Mouse (Mus musculus): Measurements from ENCODE around the gene Gm45521. TPM values are rescaled to one million over a fixed set of nuclear protein-coding genes. Genes with fewer than 3 reads are reported as not detected.
"Not testable (repeated sequence)": the region's sequence is repeated elsewhere in the genome, so short reads cannot be mapped to it uniquely, and the experiment has no call there.

The Gm45521 gene
- polyA plus RNA-seq, 1 experiment, result not detected

- TF ChIP-seq POLR2A (IDR thresholded peaks at IDR 0.05; ENCODE audit: control insufficient read depth, extremely low read depth, insufficient read depth, low read length, poor library complexity), result no peak
- WGBS, result 96% methylated on average over 5 of the region's 5 CpGs
- Histone ChIP-seq H3K4me1 (replicated peaks; ENCODE audit: control insufficient read depth, insufficient read depth, low read length) (peaks cover 15% of the 10 kb centered on the region), H3K27me3 (ENCODE audit: control insufficient read depth, insufficient read depth, low read length) (no peaks in the 10 kb centered on the region; the same call in 1 of the 2 replicates), H3K36me3 (ENCODE audit: control insufficient read depth, insufficient read depth, low read length) (no peaks in the 10 kb centered on the region), H3K4me3 (ENCODE audit: control insufficient read depth, insufficient read depth, low read length) (no peak overlapping the region), H3K27ac (ENCODE audit: control insufficient read depth, insufficient read depth, low read length) (no peak overlapping the region)
- no peak for DNase-seq
Measured at GRCm38 (mm10) chr14:8000247-8000646, 43.2 kb downstream of the Gm45521 start.

- Histone ChIP-seq H3K36me3 (ENCODE audit: control insufficient read depth, insufficient read depth, low read length) (no peaks in the 10 kb centered on the region), H3K27me3 (ENCODE audit: control insufficient read depth, insufficient read depth, low read length) (no peaks in the 10 kb centered on the region; the same call in 1 of the 2 replicates), H3K27ac (ENCODE audit: control insufficient read depth, insufficient read depth, low read length) (no peak overlapping the region), H3K4me1 (replicated peaks; ENCODE audit: control insufficient read depth, insufficient read depth, low read length) (peaks cover 15% of the 10 kb centered on the region), H3K4me3 (ENCODE audit: control insufficient read depth, insufficient read depth, low read length) (no peak overlapping the region)
- WGBS, result 63% methylated on average over 17 of the region's 17 CpGs
- TF ChIP-seq CTCF (IDR thresholded peaks at IDR 0.05; ENCODE audit: borderline replicate concordance, control insufficient read depth, extremely low read depth, insufficient read depth, low read length, poor library complexity) (no peak), POLR2A (IDR thresholded peaks at IDR 0.05; ENCODE audit: control insufficient read depth, extremely low read depth, insufficient read depth, low read length, poor library complexity) (no peak)
- no peak for DNase-seq
Measured at GRCm38 (mm10) chr14:8000831-8001685, 44.0 kb downstream of the Gm45521 start.

GRCm38 (mm10) chr14:8002432-8003092 lies 45.5 kb downstream of the Gm45521 start, which contains the start of gene Abhd6:
Abhd6 (plus strand) TSS chr14:8002902.
- no peaks in the 10 kb centered on the region for H3K36me3 ChIP-seq (ENCODE audit: control insufficient read depth, insufficient read depth, low read length)
- H3K27me3 ChIP-seq (ENCODE audit: control insufficient read depth, insufficient read depth, low read length), result no peaks in the 10 kb centered on the region; the same call in 1 of the 2 replicates
- DNase-seq, result peak; percentile 82
- 0 out of 2 replicates have a peak, but pooled peaks have one; percentile 25 for TF ChIP-seq POLR2A (IDR thresholded peaks at IDR 0.05; ENCODE audit: control insufficient read depth, extremely low read depth, insufficient read depth, low read length, poor library complexity)
- TF ChIP-seq CTCF (IDR thresholded peaks at IDR 0.05; ENCODE audit: borderline replicate concordance, control insufficient read depth, extremely low read depth, insufficient read depth, low read length, poor library complexity), result 0 out of 2 replicates have a peak, but pooled peaks have one; percentile 21
- under 1% methylated on average over 38 of the region's 38 CpGs for WGBS
- peaks cover 15% of the 10 kb centered on the region for H3K4me1 ChIP-seq (replicated peaks; ENCODE audit: control insufficient read depth, insufficient read depth, low read length)
- peak within 1 kb of the TSS; percentile 74 for H3K4me3 ChIP-seq (ENCODE audit: control insufficient read depth, insufficient read depth, low read length)
- H3K27ac ChIP-seq (ENCODE audit: control insufficient read depth, insufficient read depth, low read length), result no peak within 1 kb of the TSS

- no peak for DNase-seq
- H3K4me3 ChIP-seq (ENCODE audit: control insufficient read depth, insufficient read depth, low read length), result peak overlapping the region; percentile 74
- H3K27ac ChIP-seq (ENCODE audit: control insufficient read depth, insufficient read depth, low read length), result no peak overlapping the region
- H3K27me3 ChIP-seq (ENCODE audit: control insufficient read depth, insufficient read depth, low read length), result no peaks in the 10 kb centered on the region; the same call in 1 of the 2 replicates
- peaks cover 15% of the 10 kb centered on the region for H3K4me1 ChIP-seq (replicated peaks; ENCODE audit: control insufficient read depth, insufficient read depth, low read length)
- H3K36me3 ChIP-seq (ENCODE audit: control insufficient read depth, insufficient read depth, low read length), result no peaks in the 10 kb centered on the region
- WGBS, result under 1% methylated on average over 23 of the region's 23 CpGs
- TF ChIP-seq CTCF (IDR thresholded peaks at IDR 0.05; ENCODE audit: borderline replicate concordance, control insufficient read depth, extremely low read depth, insufficient read depth, low read length, poor library complexity), result no peak
- TF ChIP-seq POLR2A (IDR thresholded peaks at IDR 0.05; ENCODE audit: control insufficient read depth, extremely low read depth, insufficient read depth, low read length, poor library complexity), result no peak
Measured at GRCm38 (mm10) chr14:8003093-8003670, 46.1 kb downstream of the Gm45521 start.

GRCm38 (mm10) chr14:8003727-8004670 lies 46.9 kb downstream of the Gm45521 start:
- 28% methylated on average over 18 of the region's 18 CpGs for WGBS
- Histone ChIP-seq H3K4me3 (ENCODE audit: control insufficient read depth, insufficient read depth, low read length) (peak overlapping the region; percentile 74; the same call in 1 of the 2 replicates), H3K27ac (ENCODE audit: control insufficient read depth, insufficient read depth, low read length) (no peak overlapping the region), H3K36me3 (ENCODE audit: control insufficient read depth, insufficient read depth, low read length) (no peaks in the 10 kb centered on the region), H3K27me3 (ENCODE audit: control insufficient read depth, insufficient read depth, low read length) (no peaks in the 10 kb centered on the region; the same call in 1 of the 2 replicates), H3K4me1 (replicated peaks; ENCODE audit: control insufficient read depth, insufficient read depth, low read length) (peaks cover 15% of the 10 kb centered on the region)
- no peak for TF ChIP-seq POLR2A (IDR thresholded peaks at IDR 0.05; ENCODE audit: control insufficient read depth, extremely low read depth, insufficient read depth, low read length, poor library complexity)
- no peak for TF ChIP-seq CTCF (IDR thresholded peaks at IDR 0.05; ENCODE audit: borderline replicate concordance, control insufficient read depth, extremely low read depth, insufficient read depth, low read length, poor library complexity)
- DNase-seq, result no peak

DNA sequence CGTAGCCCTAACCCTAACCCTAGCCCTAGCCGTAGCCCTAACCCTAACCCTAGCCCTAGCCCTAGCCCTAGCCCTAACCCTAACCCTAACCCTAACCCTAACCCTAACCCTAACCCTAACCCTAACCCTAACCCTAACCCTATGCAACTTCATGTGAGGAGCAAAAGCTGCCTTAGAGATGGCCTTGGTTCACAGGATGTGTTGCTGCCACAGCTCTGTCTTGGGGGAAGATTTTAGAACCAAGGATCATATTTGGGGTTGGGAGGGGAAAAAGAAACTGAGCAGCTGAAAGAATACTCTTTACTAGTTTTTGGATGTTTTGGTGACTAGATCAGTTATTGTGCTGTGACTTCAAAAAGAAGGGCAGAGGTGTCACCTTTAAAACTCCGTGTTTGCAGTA lies 49.0 kb downstream of the Gm45521 start:
- H3K27me3 ChIP-seq (ENCODE audit: control insufficient read depth, insufficient read depth, low read length); DNase-seq; H3K4me3 ChIP-seq (ENCODE audit: control insufficient read depth, insufficient read depth, low read length); H3K27ac ChIP-seq (ENCODE audit: control insufficient read depth, insufficient read depth, low read length); H3K36me3 ChIP-seq (ENCODE audit: control insufficient read depth, insufficient read depth, low read length): not testable (repeated sequence)
- WGBS, result 76% methylated on average over 3 of the region's 3 CpGs
- peaks cover 14% of the 10 kb centered on the region for H3K4me1 ChIP-seq (replicated peaks; ENCODE audit: control insufficient read depth, insufficient read depth, low read length)
